Mouse (Mus musculus) neural tube, embryonic 13.5 days (tissue): ENCODE results near the gene Ctps. TPM values are rescaled to one million over a fixed set of nuclear protein-coding genes. Genes with fewer than 3 reads are reported as not detected.
A peak's percentile ranks its signal among the peaks of the same experiment; 100 is the strongest.

ENCODE experiments used
- ATAC-seq: fragments of 200-750 bp; cut with Nextera tagmentation; 2 replicates; pipeline ENCODE4 v1.8.0; 2017; ENCODE audit warnings: low read depth, mild to moderate bottlenecking, moderate TSS enrichment, moderate library complexity
- H3K27ac ChIP-seq: fragments of 300-500 bp; sonication (generic); replicated peaks from 2 replicates; pipeline ENCODE4 v1.5.1; 2015; ENCODE audit warnings: moderate library complexity, mild to moderate bottlenecking, inconsistent platforms
- H3K27me3 ChIP-seq: fragments of 300-500 bp; sonication (generic); 2 replicates; pipeline ENCODE4 v1.6.1; 2015; ENCODE audit warnings: mild to moderate bottlenecking, inconsistent platforms
- H3K36me3 ChIP-seq: fragments of 300-500 bp; sonication (generic); 2 replicates; pipeline ENCODE4 v1.6.1; 2015; ENCODE audit warnings: mild to moderate bottlenecking, inconsistent platforms
- H3K4me1 ChIP-seq: fragments of 300-500 bp; sonication (generic); replicated peaks from 2 replicates; pipeline ENCODE4 v1.6.1; 2015; ENCODE audit warnings: inconsistent platforms
- H3K4me2 ChIP-seq: fragments of 300-500 bp; sonication (generic); 2 replicates; pipeline ENCODE4 v1.6.1; 2015; ENCODE audit warnings: inconsistent platforms, mild to moderate bottlenecking, moderate library complexity
- H3K4me3 ChIP-seq: fragments of 300-500 bp; sonication (generic); 2 replicates; pipeline ENCODE4 v1.5.1; 2015; ENCODE audit warnings: mild to moderate bottlenecking, inconsistent platforms
- H3K9ac ChIP-seq: fragments of 300-500 bp; sonication (generic); 2 replicates; pipeline ENCODE4 v1.6.1; 2015; ENCODE audit warnings: moderate library complexity, mild to moderate bottlenecking, inconsistent platforms
- H3K9me3 ChIP-seq: fragments of 300-500 bp; sonication (generic); 2 replicates; pipeline ENCODE4 v1.6.1; 2016; ENCODE audit warnings: inconsistent platforms
- WGBS: fragments of 180-500 bp; shearing (Covaris S2); methylation state at CpG from one replicate; pipeline ENCODE4 v1.1.7; 2015; 5-methylcytosine and 5-hydroxymethylcytosine counted together
- polyA plus RNA-seq: library from polyadenylated mRNA; unstranded; fragments of >200 nt; fragmentation: Nextera tagmentation; extraction: Ambion mirVana; gene quantifications from 2 replicates; pipeline ENCODE4 v1.2.1, GENCODE M21; 2015

Gene Ctps
- polyA plus RNA-seq: 73.8 and 81.3 TPM in 2 replicates

DNA sequence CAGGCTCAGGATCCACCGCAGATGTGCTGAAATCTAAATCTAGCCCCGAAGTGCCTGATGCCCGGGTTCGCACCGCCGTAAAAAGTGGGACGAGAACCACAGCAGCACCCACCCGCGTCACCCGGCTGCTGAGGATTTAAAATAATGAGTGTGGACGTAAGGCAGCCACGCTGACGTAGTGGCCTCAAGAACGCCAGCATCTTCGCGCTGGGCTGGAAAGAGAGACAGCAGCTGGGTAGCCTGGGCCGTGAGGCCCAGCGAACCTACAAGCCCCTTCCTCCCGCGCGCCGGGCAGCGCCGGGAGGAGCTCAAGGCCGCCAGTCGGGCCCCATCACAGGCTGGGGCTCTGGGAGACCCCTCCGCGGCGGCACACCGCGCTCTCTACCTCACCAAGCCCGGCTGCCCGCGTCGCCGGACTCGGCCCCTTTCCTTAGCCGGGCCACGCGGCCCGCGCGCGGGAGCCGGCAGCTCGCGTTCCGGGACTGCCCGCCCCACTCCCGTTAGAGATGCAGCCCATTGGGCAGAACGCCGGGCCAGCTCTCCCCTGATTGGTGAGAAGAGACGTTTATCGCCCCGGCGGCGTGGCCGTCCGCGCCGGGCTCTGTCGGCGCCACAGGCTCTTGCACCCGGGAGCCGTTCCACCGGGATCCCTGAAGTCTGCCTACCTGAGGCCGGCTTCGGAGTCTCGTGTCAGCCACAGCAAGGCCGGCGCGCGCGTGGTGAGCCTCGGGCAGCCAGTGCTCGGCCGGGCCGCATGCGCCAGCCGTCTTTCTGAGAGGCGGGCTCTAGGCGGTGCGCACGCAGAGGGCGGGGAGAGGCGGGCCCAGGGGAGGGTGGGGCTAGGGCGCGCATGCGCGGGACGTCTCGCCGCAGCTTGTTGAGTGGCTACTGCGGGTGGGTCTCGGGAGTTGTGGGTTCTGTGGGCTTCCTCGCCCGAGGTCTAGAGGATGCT lies at the start of gene Ctps:
TSS of gene Ctps (minus strand) at position 791 of the 952 bp plus-strand sequence.
- ATAC-seq: peak; percentile 97
- peak within 1 kb of the TSS; percentile 95 for H3K27ac ChIP-seq
- peaks cover 45% of the 10 kb centered on the region for H3K4me1 ChIP-seq
- peak within 1 kb of the TSS; percentile 94 for H3K9ac ChIP-seq
- H3K9me3 ChIP-seq: no peaks in the 10 kb centered on the region
- under 1% methylated on average over 97 of the region's 97 CpGs for WGBS
- H3K36me3 ChIP-seq: peaks cover 2% of the 10 kb centered on the region
- peak within 1 kb of the TSS; percentile 79 for H3K4me2 ChIP-seq
- peak within 1 kb of the TSS; percentile 75 for H3K4me3 ChIP-seq
- H3K27me3 ChIP-seq: no peaks in the 10 kb centered on the region

DNA sequence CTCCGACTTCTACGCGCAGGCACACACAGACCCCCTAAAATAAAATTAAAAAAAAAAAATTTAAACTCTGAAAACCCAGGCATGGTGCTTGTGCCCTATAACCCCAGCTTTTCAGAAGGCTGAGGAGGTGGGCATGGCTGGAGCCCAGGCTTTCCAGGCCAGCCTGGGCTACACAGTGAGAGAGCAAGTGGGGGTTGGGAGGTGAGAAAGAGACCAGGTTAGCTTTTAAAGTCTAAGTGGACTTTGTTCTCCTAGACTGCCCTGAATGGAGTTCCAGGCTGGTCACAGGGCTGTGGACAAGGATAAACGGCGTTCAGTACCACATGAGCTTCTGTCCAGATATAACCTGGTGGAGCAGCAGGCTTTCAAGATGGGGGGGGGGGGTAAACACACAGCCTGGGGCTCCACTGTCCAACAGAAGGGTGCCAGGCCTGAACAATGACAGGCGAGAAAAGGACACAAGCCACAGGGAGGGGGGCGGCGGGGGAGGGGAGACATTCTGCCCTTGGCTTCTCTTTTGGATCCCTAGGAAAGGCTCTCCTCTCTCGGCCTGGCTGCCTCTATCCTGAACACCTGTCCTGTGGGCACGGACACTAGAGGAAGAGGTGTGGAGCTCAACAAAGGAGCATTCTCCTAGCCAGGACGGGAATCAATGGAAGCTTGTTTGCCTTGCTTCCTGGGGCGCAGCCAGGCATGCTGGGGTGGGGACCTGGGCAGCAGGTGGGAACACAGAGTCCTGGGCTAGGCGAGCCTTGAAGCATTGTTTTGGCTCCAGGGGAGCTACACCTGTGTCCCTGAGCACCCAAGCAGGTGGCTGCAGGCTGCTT lies 46.3 kb upstream of the Ctps start:
- no peak for ATAC-seq
- no peaks in the 10 kb centered on the region for H3K36me3 ChIP-seq
- no peaks in the 10 kb centered on the region for H3K27me3 ChIP-seq
- no peak overlapping the region for H3K27ac ChIP-seq
- peaks cover 31% of the 10 kb centered on the region for H3K4me1 ChIP-seq
- 66% methylated on average over 13 of the region's 13 CpGs for WGBS
- no peaks in the 10 kb centered on the region for H3K9me3 ChIP-seq
- no peak overlapping the region for H3K4me3 ChIP-seq
- H3K9ac ChIP-seq: no peak overlapping the region
- no peak overlapping the region for H3K4me2 ChIP-seq

DNA sequence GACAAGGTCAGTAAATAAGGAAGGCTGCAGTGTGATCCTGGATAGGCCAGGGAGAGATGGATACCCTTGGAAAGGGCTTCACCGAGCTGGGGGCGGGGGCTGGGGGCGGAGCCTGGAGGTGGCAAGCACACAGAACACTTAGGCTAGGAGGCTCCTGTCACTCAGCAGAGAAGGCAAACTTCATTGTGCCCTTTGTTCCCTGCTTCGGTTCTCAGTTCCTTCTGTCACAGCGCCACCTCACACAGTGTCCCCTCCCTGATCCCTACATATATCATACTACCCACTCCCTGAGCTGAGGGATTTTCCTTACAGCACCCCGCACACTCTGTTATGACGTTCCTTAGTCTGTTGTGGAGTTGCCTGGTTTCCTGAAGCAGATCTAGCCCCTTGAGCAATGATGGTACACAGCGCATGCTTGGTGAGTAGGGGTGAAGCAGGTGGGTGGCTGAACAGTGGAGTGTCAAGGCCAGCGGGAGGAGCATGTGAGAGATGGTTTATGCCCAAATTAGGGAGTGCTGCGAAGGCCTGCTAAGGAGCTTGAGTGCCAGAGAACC lies 45.5 kb upstream of the Ctps start:
- Histone ChIP-seq H3K4me3 (no peak overlapping the region), H3K27ac (no peak overlapping the region), H3K9me3 (no peaks in the 10 kb centered on the region), H3K27me3 (no peaks in the 10 kb centered on the region), H3K36me3 (no peaks in the 10 kb centered on the region), H3K9ac (no peak overlapping the region), H3K4me1 (peaks cover 31% of the 10 kb centered on the region), H3K4me2 (no peak overlapping the region)
- 24% methylated on average over 10 of the region's 10 CpGs for WGBS
- ATAC-seq: peak; percentile 42; the same call in 1 of the 2 replicates

DNA sequence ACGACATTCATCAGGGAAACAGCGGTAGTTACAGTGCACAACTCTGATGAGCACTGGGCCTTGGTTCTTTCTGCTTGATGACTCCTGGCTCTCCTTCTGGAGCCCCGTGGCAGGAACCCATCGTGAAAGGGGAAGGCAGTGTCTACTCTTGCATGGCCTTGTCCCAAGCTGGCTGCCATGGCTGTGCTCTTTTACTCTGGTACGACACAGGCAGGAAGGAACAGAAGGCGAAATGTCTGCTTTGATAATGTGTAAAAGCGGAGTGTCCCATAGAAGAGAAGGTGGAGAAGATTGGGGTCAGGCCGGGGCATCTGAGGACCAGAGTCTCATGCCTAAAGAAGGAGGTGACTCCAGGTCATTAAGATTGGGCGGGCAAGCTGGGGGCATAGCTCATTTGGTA lies 44.6 kb upstream of the Ctps start:
- Histone ChIP-seq H3K27me3 (no peaks in the 10 kb centered on the region), H3K4me3 (no peak overlapping the region), H3K9ac (no peak overlapping the region), H3K4me2 (no peak overlapping the region), H3K36me3 (no peaks in the 10 kb centered on the region), H3K9me3 (no peaks in the 10 kb centered on the region), H3K27ac (no peak overlapping the region), H3K4me1 (peaks cover 31% of the 10 kb centered on the region)
- 77% methylated on average over 9 of the region's 9 CpGs for WGBS
- ATAC-seq: no peak

DNA sequence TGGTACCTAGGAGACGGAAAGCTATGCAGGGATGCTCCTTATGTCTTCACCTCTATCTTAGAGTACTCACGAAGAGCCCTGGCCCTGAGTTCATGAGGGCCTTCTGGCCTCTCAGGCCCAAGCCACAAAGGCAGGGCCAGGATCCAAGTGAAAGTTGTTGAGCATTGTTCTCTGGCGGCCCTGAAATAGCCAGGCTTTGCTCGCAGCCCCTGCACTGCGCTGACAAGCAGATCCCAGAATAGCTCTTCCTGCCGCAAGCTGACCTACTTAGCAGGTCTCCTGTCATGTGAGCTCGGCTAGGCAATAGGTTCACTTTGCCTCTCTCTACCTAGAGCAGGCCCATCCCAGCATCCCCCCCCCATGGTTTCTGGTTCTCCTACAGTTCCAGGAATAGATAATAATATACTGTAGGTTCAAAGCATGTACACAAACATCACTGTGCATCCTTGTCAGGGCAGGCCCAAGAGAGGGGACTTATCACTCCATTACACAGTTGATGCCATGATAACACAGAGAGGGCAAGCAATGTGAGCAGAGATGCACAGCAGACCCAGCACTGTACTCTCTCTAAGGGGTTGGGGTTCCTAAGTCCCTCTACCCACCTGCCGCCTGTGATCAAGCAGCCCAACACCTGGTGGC lies 43.7 kb upstream of the Ctps start:
- ATAC-seq: no peak
- Histone ChIP-seq H3K4me3 (no peak overlapping the region), H3K27ac (no peak overlapping the region)

DNA sequence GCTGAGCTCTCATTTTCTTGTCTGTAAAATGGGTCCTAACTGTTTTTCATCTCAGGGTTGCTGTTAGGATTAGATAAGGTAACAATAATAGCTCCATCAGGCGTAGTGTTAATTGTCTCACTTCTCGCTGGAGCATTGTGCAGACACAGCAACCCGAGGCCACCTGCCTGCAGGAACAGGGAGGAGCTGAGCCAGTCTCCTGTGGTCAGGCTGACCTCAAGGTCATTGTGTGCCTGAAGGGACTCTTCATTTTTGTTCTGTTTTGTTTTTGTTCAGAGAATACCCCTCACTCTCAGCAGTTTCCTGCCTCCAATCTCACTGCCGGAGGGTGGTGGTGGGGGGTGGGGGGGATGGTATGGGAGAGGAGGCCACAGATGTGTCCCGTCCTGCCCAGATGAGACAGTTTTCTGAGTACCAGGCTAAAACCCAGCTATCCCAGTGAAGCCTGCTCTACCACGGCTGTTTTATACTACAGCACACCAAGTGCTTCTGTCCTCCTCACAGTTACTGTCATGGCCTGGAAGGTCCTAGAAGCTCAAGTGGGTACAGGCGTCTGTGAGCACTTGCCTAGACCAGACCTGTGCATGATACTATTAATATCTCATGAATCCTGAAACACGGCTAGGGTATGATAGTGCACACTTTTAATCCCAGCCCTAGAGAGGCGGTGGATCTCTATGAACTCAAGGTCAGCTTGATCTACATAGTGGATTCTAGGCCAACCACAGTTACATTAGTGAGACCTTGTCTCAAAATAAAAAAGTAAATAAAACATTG lies 42.4 kb upstream of the Ctps start:
- Histone ChIP-seq H3K4me2 (no peak overlapping the region), H3K9ac (no peak overlapping the region), H3K4me3 (no peak overlapping the region), H3K9me3 (no peaks in the 10 kb centered on the region), H3K4me1 (peaks cover 31% of the 10 kb centered on the region), H3K27me3 (no peaks in the 10 kb centered on the region), H3K36me3 (no peaks in the 10 kb centered on the region), H3K27ac (0 out of 2 replicates have a peak overlapping the region, but pooled peaks have one; percentile 18)
- no peak; the same call in 1 of the 2 replicates for ATAC-seq
- 24% methylated on average over 9 of the region's 9 CpGs for WGBS

More for the DNA sequence above, 43.7 kb upstream of the Ctps start:
- Histone ChIP-seq H3K4me1 (peaks cover 31% of the 10 kb centered on the region), H3K9me3 (no peaks in the 10 kb centered on the region), H3K36me3 (no peaks in the 10 kb centered on the region), H3K27me3 (no peaks in the 10 kb centered on the region), H3K9ac (peak overlapping the region; percentile 5; the same call in 1 of the 2 replicates), H3K4me2 (no peak overlapping the region)
- WGBS: 57% methylated on average over 8 of the region's 8 CpGs

DNA sequence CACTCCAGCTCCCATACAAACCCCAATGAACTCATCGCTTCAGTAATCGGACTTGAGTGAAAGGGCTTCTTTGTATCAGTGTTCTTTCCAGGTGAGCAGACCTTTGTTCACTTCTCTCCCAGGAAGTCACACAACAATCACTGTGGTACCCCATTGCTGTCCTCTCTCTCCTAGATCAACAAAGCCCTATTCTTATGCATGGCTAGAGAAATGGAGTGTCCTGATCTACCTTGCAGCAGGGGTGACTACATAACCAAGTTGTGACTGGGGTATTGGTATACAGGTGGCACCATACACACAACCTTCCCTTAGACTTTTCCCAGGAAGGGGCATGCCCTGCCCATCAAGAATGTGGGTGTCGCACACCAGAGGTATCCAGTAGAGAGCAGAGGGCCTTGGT lies 40.9 kb upstream of the Ctps start:
- WGBS: 86% methylated on average over 3 of the region's 3 CpGs
- H3K4me3 ChIP-seq: no peak overlapping the region
- H3K4me2 ChIP-seq: no peak overlapping the region
- H3K36me3 ChIP-seq: no peaks in the 10 kb centered on the region
- no peak overlapping the region for H3K27ac ChIP-seq
- H3K9me3 ChIP-seq: no peaks in the 10 kb centered on the region
- no peaks in the 10 kb centered on the region for H3K27me3 ChIP-seq
- peaks cover 23% of the 10 kb centered on the region for H3K4me1 ChIP-seq
- ATAC-seq: no peak
- no peak overlapping the region for H3K9ac ChIP-seq

DNA sequence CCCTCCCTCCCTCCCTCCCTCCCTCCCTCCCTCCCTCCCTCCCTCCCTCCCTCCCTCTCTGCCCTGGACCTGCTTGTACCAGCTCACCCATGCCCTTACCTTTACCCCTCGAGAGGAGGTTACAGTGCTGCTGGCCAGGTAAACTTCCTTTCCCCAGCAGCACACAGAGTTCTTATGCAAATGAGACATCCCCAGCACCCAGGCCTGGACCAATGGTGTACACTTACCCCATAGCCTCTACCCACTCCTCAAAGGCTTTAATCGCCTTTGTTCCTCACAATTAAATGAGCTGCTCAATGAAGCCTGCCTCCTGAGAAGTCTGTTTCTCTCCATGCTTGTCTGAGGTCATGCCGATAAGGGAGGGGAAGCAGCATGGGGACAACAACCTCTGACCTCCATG lies 36.9 kb upstream of the Ctps start:
- H3K4me2 ChIP-seq: no peak overlapping the region
- no peak overlapping the region for H3K4me3 ChIP-seq
- no peak overlapping the region for H3K9ac ChIP-seq
- ATAC-seq: peak; percentile 21; the same call in 1 of the 2 replicates
- 23% methylated on average over 3 of the region's 3 CpGs for WGBS
- no peaks in the 10 kb centered on the region for H3K27me3 ChIP-seq
- peaks cover 2% of the 10 kb centered on the region; the same call in 1 of the 2 replicates for H3K4me1 ChIP-seq
- no peaks in the 10 kb centered on the region for H3K36me3 ChIP-seq
- no peak overlapping the region for H3K27ac ChIP-seq
- no peaks in the 10 kb centered on the region for H3K9me3 ChIP-seq

DNA sequence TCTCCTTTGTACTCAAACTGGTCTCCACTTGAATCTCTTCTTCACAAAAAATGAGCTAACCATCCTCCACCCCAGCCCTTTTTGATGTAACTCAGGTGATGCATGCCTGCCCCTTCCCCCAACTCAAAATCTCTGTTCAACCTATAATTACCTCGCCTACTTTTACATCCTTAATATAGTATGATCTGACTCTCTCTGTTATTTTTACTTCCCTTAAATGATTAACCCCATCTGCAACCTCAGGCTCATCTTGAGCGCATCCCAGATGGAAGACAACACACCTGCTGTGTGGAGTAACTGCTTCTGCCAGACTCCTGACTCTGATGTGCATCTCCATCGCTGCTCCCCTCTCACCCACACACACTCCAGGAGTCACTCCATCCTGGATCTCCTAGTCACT lies 32.6 kb upstream of the Ctps start:
- Histone ChIP-seq H3K4me1 (no peaks in the 10 kb centered on the region; the same call in 1 of the 2 replicates), H3K27ac (no peak overlapping the region), H3K36me3 (no peaks in the 10 kb centered on the region), H3K4me2 (no peak overlapping the region), H3K27me3 (no peaks in the 10 kb centered on the region), H3K4me3 (no peak overlapping the region), H3K9ac (no peak overlapping the region), H3K9me3 (no peaks in the 10 kb centered on the region)
- 83% methylated on average over 3 of the region's 3 CpGs for WGBS
- ATAC-seq: no peak

DNA sequence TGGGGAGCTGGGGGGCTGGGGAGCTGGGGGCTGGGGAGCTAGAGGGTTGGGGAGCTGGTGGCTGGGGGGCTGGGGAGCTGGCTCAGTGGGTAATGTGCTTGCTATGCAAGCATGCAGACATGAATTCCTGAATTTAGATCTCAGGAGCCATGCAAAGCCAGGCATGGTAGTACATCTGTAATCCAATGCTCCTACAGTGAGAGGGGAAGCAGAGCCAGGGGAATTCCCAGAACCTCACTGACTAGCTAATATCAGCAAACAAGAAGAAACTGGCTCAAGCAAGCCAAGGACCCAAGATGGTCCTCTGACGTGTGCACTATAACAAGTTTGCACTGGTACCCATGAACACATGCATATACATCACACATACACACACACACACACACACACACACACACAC lies 31.7 kb upstream of the Ctps start:
- Histone ChIP-seq H3K9me3 (no peaks in the 10 kb centered on the region), H3K4me3 (no peak overlapping the region), H3K4me2 (no peak overlapping the region), H3K9ac (no peak overlapping the region), H3K27me3 (no peaks in the 10 kb centered on the region), H3K4me1 (no peaks in the 10 kb centered on the region), H3K36me3 (no peaks in the 10 kb centered on the region), H3K27ac (no peak overlapping the region)
- ATAC-seq: no peak
- WGBS: 100% methylated on average over 1 of the region's 1 CpGs

DNA sequence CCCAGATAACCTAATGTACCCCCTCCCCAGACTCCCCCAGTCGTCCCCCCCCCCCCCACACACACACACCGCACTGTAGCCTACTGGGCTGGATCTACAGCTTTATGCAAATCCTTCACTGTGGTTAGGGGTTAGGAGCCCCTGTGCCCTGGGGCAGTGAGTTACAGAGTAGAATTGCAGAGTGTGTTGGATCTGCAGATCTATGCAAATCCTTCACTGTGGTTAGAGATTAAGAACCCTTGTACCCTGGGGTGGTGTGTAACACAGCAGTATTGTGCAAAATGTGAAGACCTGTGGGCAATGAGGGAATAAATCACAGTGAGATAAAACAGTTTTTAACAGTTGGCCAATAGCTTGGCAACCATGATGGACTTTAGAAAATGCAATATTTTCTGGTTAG lies 28.8 kb upstream of the Ctps start:
- Histone ChIP-seq H3K27me3 (no peaks in the 10 kb centered on the region), H3K9me3 (no peaks in the 10 kb centered on the region), H3K4me2 (no peak overlapping the region), H3K4me3 (no peak overlapping the region), H3K27ac (no peak overlapping the region), H3K36me3 (no peaks in the 10 kb centered on the region), H3K4me1 (no peaks in the 10 kb centered on the region), H3K9ac (no peak overlapping the region)
- ATAC-seq: no peak
- 11% methylated on average over 2 of the region's 2 CpGs for WGBS
